Mouse (Mus musculus): ENCODE results near the gene Cd300lf. TPM values are rescaled to one million over a fixed set of nuclear protein-coding genes. Genes with fewer than 3 reads are reported as not detected.

Cd300lf gene
- polyA plus RNA-seq, 1 experiment from 2014 or later, result 0.34 TPM

DNA sequence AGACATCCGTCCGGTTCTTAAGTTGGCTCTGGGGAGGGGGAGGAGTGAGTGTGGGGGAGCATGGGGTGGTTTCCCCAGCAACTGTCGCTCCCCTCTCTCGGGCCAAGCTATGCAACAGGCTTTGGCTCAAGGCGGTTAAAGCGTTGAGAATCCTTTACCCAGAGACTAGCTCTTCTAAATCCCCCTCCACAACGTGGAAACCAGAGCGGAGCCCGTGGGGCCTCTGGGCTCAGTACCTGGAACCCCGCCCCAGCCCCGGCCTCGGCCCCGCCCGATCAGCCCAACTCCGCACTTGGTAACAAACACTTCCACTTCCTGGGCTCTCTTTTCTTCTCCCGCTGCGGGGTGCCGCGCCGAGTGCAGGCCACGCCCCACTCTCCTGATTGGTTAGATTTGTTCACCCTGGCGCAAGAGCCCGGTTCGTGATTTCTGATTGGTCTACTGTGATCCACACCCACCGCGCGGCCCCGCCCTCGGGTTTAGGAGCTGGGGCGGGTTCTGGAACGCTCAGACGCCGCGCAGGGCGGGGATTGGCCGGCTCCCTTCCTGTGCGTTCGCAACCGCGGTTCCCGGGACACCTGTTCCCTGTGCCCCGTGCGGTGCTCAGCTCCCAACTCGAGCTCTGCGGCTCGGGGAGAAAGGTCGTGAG is 29.2 kb upstream of the Cd300lf start, which contains the start of gene Slc9a3r1:
Gene Slc9a3r1 (plus strand): TSS at position 510 of the 649 bp plus-strand sequence.
- H3K9ac ChIP-seq (ENCODE audit: low read depth, low read length), result peak within 1 kb of the TSS; percentile 32
- peaks cover 4% of the 10 kb centered on the region; the same call in 1 of the 2 replicates for H3K9me3 ChIP-seq (replicated peaks; ENCODE audit: control insufficient read depth, low read length, poor library complexity, severe bottlenecking)
- H3K27ac ChIP-seq (ENCODE audit: low read length), result peak within 1 kb of the TSS; percentile 58; the same call in 1 of the 2 replicates
- H3K4me2 ChIP-seq (ENCODE audit: low read length), result peak within 1 kb of the TSS; percentile 64
- peak within 1 kb of the TSS; percentile 49 for H3K4me3 ChIP-seq (ENCODE audit: low read depth, low read length)
- H3K27me3 ChIP-seq (ENCODE audit: control insufficient read depth, insufficient read depth, low read depth, low read length), result peaks cover 42% of the 10 kb centered on the region
- peak; percentile 91 for ATAC-seq
- H3K36me3 ChIP-seq (ENCODE audit: control insufficient read depth, insufficient read depth, low read length), result no peaks in the 10 kb centered on the region
- H3K4me1 ChIP-seq (ENCODE audit: control insufficient read depth, insufficient read depth, low read length), result peaks cover 19% of the 10 kb centered on the region
- under 1% methylated on average over 46 of the region's 47 CpGs for whole genome bisulfite sequencing

GRCm38 (mm10) chr11:115162205-115162601 is 28.4 kb upstream of the Cd300lf start:
- H3K36me3 ChIP-seq (ENCODE audit: control insufficient read depth, insufficient read depth, low read length), result no peaks in the 10 kb centered on the region
- H3K9me3 ChIP-seq (replicated peaks; ENCODE audit: control insufficient read depth, low read length, poor library complexity, severe bottlenecking), result peaks cover 4% of the 10 kb centered on the region; the same call in 1 of the 2 replicates
- peak overlapping the region; percentile 64; the same call in 1 of the 2 replicates for H3K4me2 ChIP-seq (ENCODE audit: low read length)
- H3K27me3 ChIP-seq (ENCODE audit: control insufficient read depth, insufficient read depth, low read depth, low read length), result peaks cover 42% of the 10 kb centered on the region
- ATAC-seq, result no peak
- peaks cover 19% of the 10 kb centered on the region for H3K4me1 ChIP-seq (ENCODE audit: control insufficient read depth, insufficient read depth, low read length)
- H3K4me3 ChIP-seq (ENCODE audit: low read depth, low read length), result no peak overlapping the region
- H3K9ac ChIP-seq (ENCODE audit: low read depth, low read length), result no peak overlapping the region
- H3K27ac ChIP-seq (ENCODE audit: low read length), result 0 out of 2 replicates have a peak overlapping the region, but pooled peaks have one; percentile 40
- WGBS, result 22% methylated on average over 9 of the region's 9 CpGs

GRCm38 (mm10) chr11:115161578-115162204 is 27.9 kb upstream of the Cd300lf start:
- Histone ChIP-seq H3K4me3 (ENCODE audit: low read depth, low read length) (no peak overlapping the region), H3K27ac (ENCODE audit: low read length) (no peak overlapping the region), H3K4me2 (ENCODE audit: low read length) (no peak overlapping the region), H3K9me3 (replicated peaks; ENCODE audit: control insufficient read depth, low read length, poor library complexity, severe bottlenecking) (peaks cover 4% of the 10 kb centered on the region; the same call in 1 of the 2 replicates), H3K27me3 (ENCODE audit: control insufficient read depth, insufficient read depth, low read depth, low read length) (peaks cover 42% of the 10 kb centered on the region), H3K36me3 (ENCODE audit: control insufficient read depth, insufficient read depth, low read length) (no peaks in the 10 kb centered on the region), H3K9ac (ENCODE audit: low read depth, low read length) (no peak overlapping the region), H3K4me1 (ENCODE audit: control insufficient read depth, insufficient read depth, low read length) (peaks cover 19% of the 10 kb centered on the region)
- no peak for ATAC-seq
- WGBS, result 71% methylated on average over 9 of the region's 9 CpGs

DNA sequence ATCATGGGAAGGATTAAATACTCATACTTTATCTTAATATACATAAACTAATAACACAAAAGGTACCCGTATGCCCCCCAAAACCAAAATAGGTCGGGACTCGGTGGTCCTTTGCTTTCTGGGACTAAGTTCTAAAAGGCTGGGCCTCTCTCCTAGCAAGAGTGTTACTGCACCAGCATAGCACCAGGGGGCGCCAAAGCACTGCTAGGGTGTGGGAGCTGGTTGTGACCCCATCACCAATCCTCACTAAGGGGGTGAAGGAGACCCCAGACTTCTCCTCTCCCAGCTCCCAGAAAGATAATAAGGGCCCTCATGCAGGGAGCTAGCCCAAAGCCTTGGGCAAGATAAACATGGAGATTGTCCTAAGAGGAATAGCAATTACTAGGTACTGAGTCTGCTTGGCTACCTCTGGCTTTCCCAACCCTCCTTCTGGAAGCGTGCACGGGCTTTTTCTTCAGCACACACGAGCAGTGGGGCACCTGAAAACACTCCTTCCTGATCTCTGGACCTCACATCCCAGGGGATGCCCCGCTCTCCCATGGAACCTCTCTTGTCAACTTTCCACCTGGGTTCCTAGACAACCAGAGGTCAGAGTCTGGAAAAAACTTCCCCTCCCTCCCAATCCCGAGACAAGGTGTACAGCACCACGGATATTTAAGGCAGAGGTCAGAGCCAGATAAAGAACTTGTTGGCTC is 27.2 kb upstream of the Cd300lf start:
- 25% methylated on average over 10 of the region's 10 CpGs for WGBS
- H3K4me2 ChIP-seq (ENCODE audit: low read length), result no peak overlapping the region
- peaks cover 19% of the 10 kb centered on the region for H3K4me1 ChIP-seq (ENCODE audit: control insufficient read depth, insufficient read depth, low read length)
- peaks cover 4% of the 10 kb centered on the region; the same call in 1 of the 2 replicates for H3K9me3 ChIP-seq (replicated peaks; ENCODE audit: control insufficient read depth, low read length, poor library complexity, severe bottlenecking)
- no peak overlapping the region for H3K9ac ChIP-seq (ENCODE audit: low read depth, low read length)
- H3K27ac ChIP-seq (ENCODE audit: low read length), result no peak overlapping the region
- peaks cover 39% of the 10 kb centered on the region for H3K27me3 ChIP-seq (ENCODE audit: control insufficient read depth, insufficient read depth, low read depth, low read length)
- H3K36me3 ChIP-seq (ENCODE audit: control insufficient read depth, insufficient read depth, low read length), result no peaks in the 10 kb centered on the region
- ATAC-seq, result no peak
- H3K4me3 ChIP-seq (ENCODE audit: low read depth, low read length), result no peak overlapping the region

GRCm38 (mm10) chr11:115160016-115160797 is 26.4 kb upstream of the Cd300lf start:
- ATAC-seq, result no peak
- Histone ChIP-seq H3K36me3 (ENCODE audit: control insufficient read depth, insufficient read depth, low read length) (no peaks in the 10 kb centered on the region), H3K9me3 (replicated peaks; ENCODE audit: control insufficient read depth, low read length, poor library complexity, severe bottlenecking) (peaks cover 4% of the 10 kb centered on the region; the same call in 1 of the 2 replicates), H3K27me3 (ENCODE audit: control insufficient read depth, insufficient read depth, low read depth, low read length) (peaks cover 35% of the 10 kb centered on the region), H3K4me3 (ENCODE audit: low read depth, low read length) (no peak overlapping the region), H3K4me1 (ENCODE audit: control insufficient read depth, insufficient read depth, low read length) (peaks cover 19% of the 10 kb centered on the region), H3K27ac (ENCODE audit: low read length) (no peak overlapping the region), H3K4me2 (ENCODE audit: low read length) (no peak overlapping the region), H3K9ac (ENCODE audit: low read depth, low read length) (no peak overlapping the region)
- WGBS, result 44% methylated on average over 11 of the region's 11 CpGs

DNA sequence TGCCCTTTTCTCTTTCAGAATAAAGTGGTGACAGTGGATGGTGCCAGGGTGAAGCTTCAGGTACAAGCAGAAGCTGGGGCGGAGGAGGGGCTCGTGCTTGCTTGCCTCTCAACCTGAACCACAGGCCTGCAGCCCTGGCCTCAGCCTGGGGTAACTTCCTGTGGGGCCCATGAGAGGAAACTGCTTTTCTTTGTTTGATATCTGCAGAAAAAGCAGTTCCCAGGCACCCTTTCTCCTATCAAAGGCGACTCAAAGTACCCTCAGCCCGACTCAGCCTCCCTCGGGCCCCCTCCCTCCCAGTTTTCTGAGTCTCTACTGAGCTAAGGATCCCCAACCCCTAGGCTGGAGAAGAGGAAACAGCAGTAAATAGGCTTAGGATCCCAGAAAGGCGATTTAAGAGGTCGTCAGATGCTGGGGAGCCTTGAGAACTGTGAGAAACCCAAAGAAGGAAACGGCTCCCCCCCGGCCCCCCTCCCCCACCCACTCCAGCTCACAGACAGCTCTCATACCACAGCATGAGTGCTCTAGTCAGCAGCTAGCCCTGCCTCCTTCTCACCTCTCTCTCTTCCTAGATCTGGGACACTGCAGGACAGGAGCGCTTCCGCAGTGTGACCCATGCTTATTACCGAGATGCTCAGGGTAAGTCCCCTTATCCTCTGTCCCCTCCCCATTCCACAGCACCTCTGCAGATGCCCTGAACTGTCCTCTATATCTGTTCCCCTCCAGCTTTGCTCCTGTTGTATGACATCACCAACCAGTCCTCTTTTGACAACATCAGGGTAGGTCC is 24.3 kb upstream of the Cd300lf start:
- H3K4me3 ChIP-seq (ENCODE audit: low read depth, low read length), result no peak overlapping the region
- peaks cover 12% of the 10 kb centered on the region for H3K4me1 ChIP-seq (ENCODE audit: control insufficient read depth, insufficient read depth, low read length)
- peaks cover 4% of the 10 kb centered on the region; the same call in 1 of the 2 replicates for H3K9me3 ChIP-seq (replicated peaks; ENCODE audit: control insufficient read depth, low read length, poor library complexity, severe bottlenecking)
- H3K36me3 ChIP-seq (ENCODE audit: control insufficient read depth, insufficient read depth, low read length), result no peaks in the 10 kb centered on the region
- no peak overlapping the region for H3K27ac ChIP-seq (ENCODE audit: low read length)
- H3K27me3 ChIP-seq (ENCODE audit: control insufficient read depth, insufficient read depth, low read depth, low read length), result peaks cover 37% of the 10 kb centered on the region
- no peak for ATAC-seq
- H3K9ac ChIP-seq (ENCODE audit: low read depth, low read length), result no peak overlapping the region
- 46% methylated on average over 12 of the region's 12 CpGs for whole genome bisulfite sequencing
- H3K4me2 ChIP-seq (ENCODE audit: low read length), result no peak overlapping the region

DNA sequence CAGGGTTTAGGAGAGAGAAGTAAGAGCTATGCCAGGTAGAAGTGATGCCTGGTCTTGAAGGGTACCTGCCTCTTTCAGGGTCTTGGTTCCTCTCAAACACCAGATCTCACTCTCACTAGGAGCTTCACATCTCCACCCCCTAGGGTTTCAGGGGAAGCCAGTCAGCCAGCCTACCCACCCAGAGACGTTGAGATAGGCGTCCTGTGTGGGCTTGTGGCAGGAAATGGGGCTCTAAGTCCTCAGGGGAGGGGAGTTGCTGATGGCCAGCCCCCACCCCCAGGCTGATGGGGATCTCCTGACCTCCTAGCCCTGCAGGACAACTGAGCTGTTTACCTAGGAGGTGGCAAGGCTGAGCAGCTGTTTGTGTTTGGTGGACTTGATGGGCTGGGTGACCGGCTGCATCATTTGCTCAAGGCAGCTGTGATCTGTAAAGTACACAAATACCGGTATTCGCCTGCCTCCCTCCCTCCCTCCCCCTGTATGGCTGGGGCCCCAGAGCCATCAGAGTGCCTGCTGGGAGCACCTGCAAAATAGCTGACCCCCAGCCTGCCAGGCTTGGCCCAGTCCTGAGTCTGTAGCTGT is 21.4 kb upstream of the Cd300lf start:
- peaks cover 19% of the 10 kb centered on the region for H3K27me3 ChIP-seq (ENCODE audit: control insufficient read depth, insufficient read depth, low read depth, low read length)
- peaks cover 10% of the 10 kb centered on the region; the same call in 1 of the 2 replicates for H3K4me1 ChIP-seq (ENCODE audit: control insufficient read depth, insufficient read depth, low read length)
- ATAC-seq, result no peak
- no peaks in the 10 kb centered on the region for H3K36me3 ChIP-seq (ENCODE audit: control insufficient read depth, insufficient read depth, low read length)
- H3K9ac ChIP-seq (ENCODE audit: low read depth, low read length), result no peak overlapping the region
- H3K4me2 ChIP-seq (ENCODE audit: low read length), result no peak overlapping the region
- no peak overlapping the region for H3K27ac ChIP-seq (ENCODE audit: low read length)
- H3K4me3 ChIP-seq (ENCODE audit: low read depth, low read length), result no peak overlapping the region
- WGBS, result 22% methylated on average over 5 of the region's 5 CpGs
- H3K9me3 ChIP-seq (replicated peaks; ENCODE audit: control insufficient read depth, low read length, poor library complexity, severe bottlenecking), result peaks cover 4% of the 10 kb centered on the region; the same call in 1 of the 2 replicates
